Mouse (Mus musculus): ENCODE results near the gene Rtn4rl1. TPM values are rescaled to one million over a fixed set of nuclear protein-coding genes. Genes with fewer than 3 reads are reported as not detected.
"Not testable (repeated sequence)": the region's sequence is repeated elsewhere in the genome, so short reads cannot be mapped to it uniquely, and the experiment has no call there.

Gene Rtn4rl1
- polyA plus RNA-seq, 1 experiment from 2014 or later = 2.1 TPM

- H3K4me3 ChIP-seq (ENCODE audit: low read depth, low read length) = no peak overlapping the region
- 27% methylated on average over 25 of the region's 25 CpGs for WGBS
- H3K27me3 ChIP-seq (ENCODE audit: control insufficient read depth, insufficient read depth, low read length) = no peaks in the 10 kb centered on the region
- DNase-seq (ENCODE audit: low spot score) = no peak
- no peak for ATAC-seq (ENCODE audit: low FRiP score, low TSS enrichment)
- no peaks in the 10 kb centered on the region for H3K4me1 ChIP-seq (replicated peaks; ENCODE audit: control insufficient read depth, insufficient read depth)
- peak overlapping the region; percentile 2; the same call in 1 of the 2 replicates for H3K9ac ChIP-seq (ENCODE audit: low read length)
- H3K36me3 ChIP-seq (ENCODE audit: control insufficient read depth, insufficient read depth, low read length) = no peaks in the 10 kb centered on the region
- H3K4me2 ChIP-seq (replicated peaks; ENCODE audit: low read depth) = no peak overlapping the region; the same call in 1 of the 2 replicates
- H3K9me3 ChIP-seq (ENCODE audit: control insufficient read depth, low read length) = no peaks in the 10 kb centered on the region
- TF ChIP-seq EP300 (optimal IDR thresholded peaks at IDR 0.05) (no peak), CTCF (IDR thresholded peaks at IDR 0.05; ENCODE audit: low read depth) (no peak)
- H3K27ac ChIP-seq (replicated peaks) = no peak overlapping the region
Measured at GRCm38 (mm10) chr11:75291389-75292215, 98.0 kb downstream of the Rtn4rl1 start.

GRCm38 (mm10) chr11:75292281-75292680 is 98.7 kb downstream of the Rtn4rl1 start:
- no peaks in the 10 kb centered on the region for H3K27me3 ChIP-seq (ENCODE audit: control insufficient read depth, insufficient read depth, low read length)
- H3K9me3 ChIP-seq (ENCODE audit: control insufficient read depth, low read length) = no peaks in the 10 kb centered on the region
- no peak overlapping the region for H3K9ac ChIP-seq (ENCODE audit: low read length)
- no peaks in the 10 kb centered on the region for H3K4me1 ChIP-seq (replicated peaks; ENCODE audit: control insufficient read depth, insufficient read depth)
- H3K36me3 ChIP-seq (ENCODE audit: control insufficient read depth, insufficient read depth, low read length) = no peaks in the 10 kb centered on the region
- no peak for TF ChIP-seq EP300 (optimal IDR thresholded peaks at IDR 0.05)
- TF ChIP-seq CTCF (IDR thresholded peaks at IDR 0.05; ENCODE audit: low read depth) = no peak
- ATAC-seq (ENCODE audit: low FRiP score, low TSS enrichment) (no peak), DNase-seq (ENCODE audit: low spot score) (no peak)
- H3K27ac ChIP-seq (replicated peaks) = no peak overlapping the region
- no peak overlapping the region for H3K4me3 ChIP-seq (ENCODE audit: low read depth, low read length)
- no peak overlapping the region for H3K4me2 ChIP-seq (replicated peaks; ENCODE audit: low read depth)
- 82% methylated on average over 7 of the region's 7 CpGs for WGBS

- Histone ChIP-seq H3K36me3 (ENCODE audit: control insufficient read depth, insufficient read depth, low read length) (no peaks in the 10 kb centered on the region), H3K9ac (ENCODE audit: low read length) (no peak overlapping the region), H3K9me3 (ENCODE audit: control insufficient read depth, low read length) (no peaks in the 10 kb centered on the region), H3K4me1 (replicated peaks; ENCODE audit: control insufficient read depth, insufficient read depth) (no peaks in the 10 kb centered on the region), H3K27me3 (ENCODE audit: control insufficient read depth, insufficient read depth, low read length) (no peaks in the 10 kb centered on the region), H3K4me3 (ENCODE audit: low read depth, low read length) (no peak overlapping the region), H3K4me2 (replicated peaks; ENCODE audit: low read depth) (no peak overlapping the region), H3K27ac (replicated peaks) (no peak overlapping the region)
- no peak for DNase-seq (ENCODE audit: low spot score)
- no peak for TF ChIP-seq EP300 (optimal IDR thresholded peaks at IDR 0.05)
- TF ChIP-seq CTCF (IDR thresholded peaks at IDR 0.05; ENCODE audit: low read depth) = no peak
- ATAC-seq (ENCODE audit: low FRiP score, low TSS enrichment) = no peak
- 54% methylated on average over 21 of the region's 21 CpGs for WGBS
Measured at GRCm38 (mm10) chr11:75293852-75294361, 100.3 kb downstream of the Rtn4rl1 start.

GRCm38 (mm10) chr11:75294862-75295261 is 101.3 kb downstream of the Rtn4rl1 start:
- H3K9me3 ChIP-seq (ENCODE audit: control insufficient read depth, low read length) = no peaks in the 10 kb centered on the region
- TF ChIP-seq CTCF (IDR thresholded peaks at IDR 0.05; ENCODE audit: low read depth) (no peak), EP300 (optimal IDR thresholded peaks at IDR 0.05) (no peak)
- H3K36me3 ChIP-seq (ENCODE audit: control insufficient read depth, insufficient read depth, low read length) = no peaks in the 10 kb centered on the region
- no peak for DNase-seq (ENCODE audit: low spot score)
- no peaks in the 10 kb centered on the region for H3K4me1 ChIP-seq (replicated peaks; ENCODE audit: control insufficient read depth, insufficient read depth)
- no peaks in the 10 kb centered on the region for H3K27me3 ChIP-seq (ENCODE audit: control insufficient read depth, insufficient read depth, low read length)
- WGBS = 47% methylated on average over 9 of the region's 9 CpGs
- H3K27ac ChIP-seq (replicated peaks) = no peak overlapping the region
- H3K9ac ChIP-seq (ENCODE audit: low read length) = no peak overlapping the region
- no peak for ATAC-seq (ENCODE audit: low FRiP score, low TSS enrichment)
- H3K4me3 ChIP-seq (ENCODE audit: low read depth, low read length) = no peak overlapping the region
- no peak overlapping the region for H3K4me2 ChIP-seq (replicated peaks; ENCODE audit: low read depth)

GRCm38 (mm10) chr11:75295534-75295933 is 102.0 kb downstream of the Rtn4rl1 start:
- not testable (repeated sequence) for H3K4me1 ChIP-seq (replicated peaks; ENCODE audit: control insufficient read depth, insufficient read depth); H3K9me3 ChIP-seq (ENCODE audit: control insufficient read depth, low read length); H3K9ac ChIP-seq (ENCODE audit: low read length); H3K36me3 ChIP-seq (ENCODE audit: control insufficient read depth, insufficient read depth, low read length); ATAC-seq (ENCODE audit: low FRiP score, low TSS enrichment); DNase-seq (ENCODE audit: low spot score); H3K4me3 ChIP-seq (ENCODE audit: low read depth, low read length); H3K27me3 ChIP-seq (ENCODE audit: control insufficient read depth, insufficient read depth, low read length); H3K4me2 ChIP-seq (replicated peaks; ENCODE audit: low read depth); H3K27ac ChIP-seq (replicated peaks)
- 85% methylated on average over 5 of the region's 5 CpGs for WGBS

GRCm38 (mm10) chr11:75296406-75297005 is 102.9 kb downstream of the Rtn4rl1 start:
- Histone ChIP-seq H3K27me3 (ENCODE audit: control insufficient read depth, insufficient read depth, low read length) (no peaks in the 10 kb centered on the region), H3K9ac (ENCODE audit: low read length) (no peak overlapping the region), H3K4me3 (ENCODE audit: low read depth, low read length) (no peak overlapping the region), H3K27ac (replicated peaks) (no peak overlapping the region), H3K4me1 (replicated peaks; ENCODE audit: control insufficient read depth, insufficient read depth) (no peaks in the 10 kb centered on the region), H3K36me3 (ENCODE audit: control insufficient read depth, insufficient read depth, low read length) (peaks cover 10% of the 10 kb centered on the region), H3K4me2 (replicated peaks; ENCODE audit: low read depth) (no peak overlapping the region), H3K9me3 (ENCODE audit: control insufficient read depth, low read length) (no peaks in the 10 kb centered on the region)
- 68% methylated on average over 9 of the region's 9 CpGs for WGBS
- TF ChIP-seq EP300 (optimal IDR thresholded peaks at IDR 0.05) (no peak), CTCF (IDR thresholded peaks at IDR 0.05; ENCODE audit: low read depth) (no peak)
- no peak for DNase-seq (ENCODE audit: low spot score)
- ATAC-seq (ENCODE audit: low FRiP score, low TSS enrichment) = no peak

Data from stomach, postnatal 0 days (tissue).